ENCODE assay signal across 11 mouse cellular contexts in the genomic region with DNA sequence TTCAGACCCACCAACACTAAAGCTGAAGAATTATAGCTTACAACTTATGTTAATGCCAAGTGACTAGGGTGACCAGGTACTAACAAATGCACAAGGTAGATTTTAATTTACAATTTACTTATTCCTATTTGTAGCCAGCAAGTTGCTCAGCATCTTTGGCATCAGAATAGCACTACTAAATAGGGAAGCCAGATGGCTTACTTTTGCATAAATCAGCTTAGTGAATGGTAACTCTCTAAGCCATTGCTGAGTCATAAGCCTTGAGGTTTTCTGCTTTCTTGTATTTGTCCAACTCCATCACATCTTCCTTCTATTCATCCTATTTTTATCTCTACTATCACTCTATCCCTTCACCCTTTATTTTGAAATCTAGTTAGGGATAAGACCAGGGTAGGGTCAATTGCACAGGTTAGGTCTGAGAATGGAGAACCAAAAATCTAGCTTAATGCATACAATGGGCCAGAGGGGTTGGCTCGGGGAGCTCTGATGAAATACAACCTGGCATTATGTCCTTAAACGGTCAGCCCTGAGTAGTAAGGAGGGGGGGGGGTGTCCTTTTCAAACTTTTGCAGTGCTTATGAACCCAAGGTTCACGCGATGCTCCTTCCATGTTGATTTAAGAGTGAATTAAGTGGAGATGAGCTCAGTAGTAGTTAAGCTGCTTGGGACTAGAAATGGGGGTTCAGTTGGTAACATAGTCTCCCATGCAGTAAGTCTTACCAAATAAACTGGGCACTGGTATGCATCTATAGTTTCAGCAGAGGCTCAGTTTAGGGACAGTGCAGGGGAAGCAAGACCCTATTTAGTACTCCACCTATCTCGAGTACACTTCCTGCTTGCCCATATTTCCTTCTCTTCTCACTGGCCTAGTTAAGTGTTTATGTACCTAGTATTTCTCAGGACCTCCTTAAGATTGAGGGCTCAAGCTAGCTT. TPM values are rescaled to one million over a fixed set of nuclear protein-coding genes. Genes with fewer than 3 reads are reported as not detected.
DNase-seq lines count a peak whose midpoint lies in the region; ATAC-seq and TF ChIP-seq lines count a peak whose summit lies in the region.
"Had no signal": no experiment of that assay in that cellular context is flagged by ENCODE, and none has a peak within 500 bp of the region (broad histone marks: within the 10 kb centered on the region; RNA-seq: fewer than 3 reads in every experiment).

No protein-coding gene starts in this region.

- H3K9me3 ChIP-seq in kidney, embryonic 16.5 days (ENCODE audit: low read length): no peaks in the 10 kb centered on the region
- H3K9me3 ChIP-seq in forebrain, embryonic 14.5 days (replicated peaks; ENCODE audit: control insufficient read depth, low read length): no peaks in the 10 kb centered on the region
- no peaks in the 10 kb centered on the region for H3K9me3 ChIP-seq in midbrain, embryonic 13.5 days
- H3K9me3 ChIP-seq: neural tube, embryonic 13.5 days had no signal

- H3K4me3 ChIP-seq in kidney, embryonic 16.5 days (ENCODE audit: low read length): no peak overlapping the region
- no peak overlapping the region for H3K4me3 ChIP-seq in forebrain, embryonic 14.5 days (ENCODE audit: low read depth, low read length)
- no peak overlapping the region for H3K4me3 ChIP-seq in midbrain, embryonic 13.5 days (replicated peaks)
- no peak overlapping the region for H3K4me3 ChIP-seq in cerebellum, adult 2 months (replicated peaks; ENCODE audit: insufficient read depth, low read depth, low read length)
- H3K4me3 ChIP-seq: neural tube, embryonic 13.5 days had no signal

- ATAC-seq in kidney, embryonic 16.5 days (ENCODE audit: low FRiP score, low TSS enrichment): peak; percentile 20; the same call in 1 of the 2 replicates
- ATAC-seq in forebrain, embryonic 14.5 days: no peak
- ATAC-seq in midbrain, embryonic 13.5 days: no peak

- no peak overlapping the region for H3K9ac ChIP-seq in kidney, embryonic 16.5 days (replicated peaks; ENCODE audit: low read length)
- H3K9ac ChIP-seq in forebrain, embryonic 14.5 days (ENCODE audit: low read length): no peak overlapping the region
- H3K9ac ChIP-seq in midbrain, embryonic 13.5 days (replicated peaks): 0 out of 2 replicates have a peak overlapping the region, but pooled peaks have one; percentile 1
- H3K9ac ChIP-seq: neural tube, embryonic 13.5 days had no signal

- H3K27ac ChIP-seq in kidney, embryonic 16.5 days (ENCODE audit: low read length): peak overlapping the region; percentile 18; the same call in 1 of the 2 replicates
- no peak overlapping the region for H3K27ac ChIP-seq in forebrain, embryonic 14.5 days (ENCODE audit: low read depth, low read length)
- H3K27ac ChIP-seq in midbrain, embryonic 13.5 days: no peak overlapping the region
- no peak overlapping the region for H3K27ac ChIP-seq in cerebellum, adult 2 months (ENCODE audit: insufficient read depth, low read length)
- H3K27ac ChIP-seq: neural tube, embryonic 13.5 days had no signal

- 32% methylated on average over 5 of the region's 5 CpGs for WGBS in kidney, embryonic 16.5 days
- 32% methylated on average over 5 of the region's 5 CpGs for WGBS in forebrain, embryonic 14.5 days
- 38% methylated on average over 5 of the region's 5 CpGs for WGBS in midbrain, embryonic 13.5 days
- WGBS in cerebellum, adult 2 months: 39% methylated on average over 5 of the region's 5 CpGs

- peaks cover 2% of the 10 kb centered on the region; the same call in 1 of the 2 replicates for H3K4me1 ChIP-seq in kidney, embryonic 16.5 days (ENCODE audit: insufficient read depth, low read length)
- no peaks in the 10 kb centered on the region for H3K4me1 ChIP-seq in forebrain, embryonic 14.5 days (ENCODE audit: control insufficient read depth, insufficient read depth, low read length)
- peaks cover 13% of the 10 kb centered on the region for H3K4me1 ChIP-seq in midbrain, embryonic 13.5 days (replicated peaks)
- no peaks in the 10 kb centered on the region; the same call in 1 of the 2 replicates for H3K4me1 ChIP-seq in cerebellum, adult 2 months (ENCODE audit: control insufficient read depth, insufficient read depth, low read length)

- no peaks in the 10 kb centered on the region for H3K27me3 ChIP-seq in kidney, embryonic 16.5 days (ENCODE audit: insufficient read depth, low read length)
- H3K27me3 ChIP-seq in forebrain, embryonic 14.5 days (replicated peaks; ENCODE audit: control insufficient read depth, insufficient read depth, low read length): no peaks in the 10 kb centered on the region
- H3K27me3 ChIP-seq in midbrain, embryonic 13.5 days: no peaks in the 10 kb centered on the region
- no peaks in the 10 kb centered on the region for H3K27me3 ChIP-seq in cerebellum, adult 2 months (ENCODE audit: control insufficient read depth, insufficient read depth, low read length)
- H3K27me3 ChIP-seq: neural tube, embryonic 13.5 days had no signal

- no peak for DNase-seq in kidney, postnatal 4 days
- peak; percentile 48 for DNase-seq in MN1 (ENCODE audit: low spot score)
- peak; percentile 49 for DNase-seq in forebrain, embryonic 14.5 days (ENCODE audit: low spot score)
- DNase-seq in cerebellum, adult 18-20 months: no peak
- no peak for DNase-seq in cerebellum, adult 2 months
- DNase-seq in right cerebral cortex, adult 2 months (ENCODE audit: low spot score in 2 of 2): no peak
- DNase-seq: adrenal gland, adult 2 months; thymus, postnatal 14 days had no signal

- H3K4me2 ChIP-seq in kidney, embryonic 16.5 days (replicated peaks; ENCODE audit: low read depth, low read length): no peak overlapping the region
- H3K4me2 ChIP-seq in forebrain, embryonic 14.5 days (ENCODE audit: low read length): no peak overlapping the region
- no peak overlapping the region for H3K4me2 ChIP-seq in midbrain, embryonic 13.5 days (replicated peaks)
- H3K4me2 ChIP-seq: neural tube, embryonic 13.5 days had no signal

- TF ChIP-seq CTCF in cerebellum, adult 2 months (IDR thresholded peaks at IDR 0.05; ENCODE audit: borderline replicate concordance, insufficient read depth, low read depth, low read length): no peak

- H3K36me3 ChIP-seq in kidney, embryonic 16.5 days (ENCODE audit: insufficient read depth, low read length): peaks cover 67% of the 10 kb centered on the region
- peaks cover 85% of the 10 kb centered on the region for H3K36me3 ChIP-seq in forebrain, embryonic 14.5 days (ENCODE audit: control insufficient read depth, insufficient read depth, low read length)
- peaks cover 70% of the 10 kb centered on the region for H3K36me3 ChIP-seq in midbrain, embryonic 13.5 days

- no peak for TF ChIP-seq POLR2A in cerebellum, adult 2 months (IDR thresholded peaks at IDR 0.05; ENCODE audit: borderline replicate concordance, insufficient read depth, low read length)

RNA-seq across cellular contexts. Expression of a gene that starts 8.1 kb away (rescaled TPM):
- polyA plus RNA-seq in kidney, embryonic 16.5 days (2015; fragmentation: Nextera tagmentation; extraction: Ambion mirVana): 456 and 460 TPM in 2 replicates
- polyA plus RNA-seq in forebrain, embryonic 14.5 days (2014; fragmentation: Nextera tagmentation; extraction: Ambion mirVana): 348 and 370 TPM in 2 replicates
- polyA plus RNA-seq in midbrain, embryonic 13.5 days (2015; fragmentation: Nextera tagmentation; extraction: Ambion mirVana): 439 and 454 TPM in 2 replicates
- 187 and 200 TPM in 2 replicates for polyA plus RNA-seq in cerebellum, adult 2 months (2012; rRNA removed)

RNA-seq across cellular contexts. Expression of a gene that starts 17.1 kb away (rescaled TPM):
- 31.4 and 35.6 TPM in 2 replicates for polyA plus RNA-seq in kidney, embryonic 16.5 days (2015; fragmentation: Nextera tagmentation; extraction: Ambion mirVana)
- 4.3 and 4.6 TPM in 2 replicates for polyA plus RNA-seq in forebrain, embryonic 14.5 days (2014; fragmentation: Nextera tagmentation; extraction: Ambion mirVana)
- polyA plus RNA-seq in midbrain, embryonic 13.5 days (2015; fragmentation: Nextera tagmentation; extraction: Ambion mirVana): 14.4 and 18.7 TPM in 2 replicates
- 22.9 and 23.5 TPM in 2 replicates for polyA plus RNA-seq in cerebellum, adult 2 months (2012; rRNA removed)

RNA-seq across cellular contexts. Expression of a gene that starts 40.8 kb away (rescaled TPM):
- polyA plus RNA-seq in kidney, embryonic 16.5 days (2015; fragmentation: Nextera tagmentation; extraction: Ambion mirVana): 154 and 180 TPM in 2 replicates
- polyA plus RNA-seq in forebrain, embryonic 14.5 days (2014; fragmentation: Nextera tagmentation; extraction: Ambion mirVana): 20.4 and 22.6 TPM in 2 replicates
- polyA plus RNA-seq in midbrain, embryonic 13.5 days (2015; fragmentation: Nextera tagmentation; extraction: Ambion mirVana): 21.7 and 21.9 TPM in 2 replicates
- polyA plus RNA-seq in cerebellum, adult 2 months (2012; rRNA removed): 57.0 and 62.2 TPM in 2 replicates

RNA-seq across cellular contexts. Expression of a gene that starts 51.0 kb away (rescaled TPM):
- polyA plus RNA-seq in kidney, embryonic 16.5 days (2015; fragmentation: Nextera tagmentation; extraction: Ambion mirVana): 35.7 and 42.5 TPM in 2 replicates
- 13.8 and 17.7 TPM in 2 replicates for polyA plus RNA-seq in forebrain, embryonic 14.5 days (2014; fragmentation: Nextera tagmentation; extraction: Ambion mirVana)
- polyA plus RNA-seq in midbrain, embryonic 13.5 days (2015; fragmentation: Nextera tagmentation; extraction: Ambion mirVana): 14.5 and 15.9 TPM in 2 replicates
- 10.6 and 11.9 TPM in 2 replicates for polyA plus RNA-seq in cerebellum, adult 2 months (2012; rRNA removed)

Comparison
In these comparisons a context has a peak if more than half of its experiments do, and no peak if none do; other contexts are left out.
1. DNase-seq: peak in MN1 (single experiment) and forebrain, embryonic 14.5 days (single experiment); none in kidney, postnatal 4 days (0 of 2), cerebellum, adult 18-20 months (0 of 2), cerebellum, adult 2 months (0 of 2) and right cerebral cortex, adult 2 months (0 of 2).